ENCODE assay signal across 20 mouse cellular contexts in genomic region chr7:57471316-57471715, GRCm38 (mm10). TPM values are rescaled to one million over a fixed set of nuclear protein-coding genes. Genes with fewer than 3 reads are reported as not detected.
"Had no signal": no experiment of that assay in that cellular context is flagged by ENCODE, and none has a peak within 500 bp of the region (broad histone marks: within the 10 kb centered on the region; RNA-seq: fewer than 3 reads in every experiment).

No protein-coding gene starts in this region.

- H3K9ac ChIP-seq: neural tube, embryonic 13.5 days; neural tube, embryonic 15.5 days; stomach, embryonic 15.5 days had no signal

- H3K4me1 ChIP-seq: neural tube, embryonic 13.5 days; neural tube, embryonic 15.5 days; stomach, embryonic 15.5 days had no signal

- H3K4me3 ChIP-seq: neural tube, embryonic 13.5 days; neural tube, embryonic 15.5 days; stomach, embryonic 15.5 days had no signal

- H3K4me2 ChIP-seq: neural tube, embryonic 13.5 days; neural tube, embryonic 15.5 days; stomach, embryonic 15.5 days had no signal

- H3K27ac ChIP-seq: neural tube, embryonic 13.5 days; neural tube, embryonic 15.5 days; stomach, embryonic 15.5 days; stomach, postnatal 0 days had no signal

- H3K36me3 ChIP-seq: neural tube, embryonic 13.5 days; neural tube, embryonic 15.5 days; stomach, embryonic 15.5 days had no signal

- DNase-seq: retina, postnatal 1 day; right cerebral cortex, adult 18-20 months; right cerebral cortex, postnatal 14 days; right cerebral cortex, postnatal 25 days; right cerebral cortex, postnatal 4 days; spleen, adult 18-20 months; thymus, adult 18-20 months; thymus, adult 2 months; thymus, postnatal 14 days; thymus, postnatal 25 days; thymus, postnatal 36 days; thymus, postnatal 4 days had no signal

- H3K27me3 ChIP-seq: neural tube, embryonic 13.5 days; neural tube, embryonic 15.5 days; stomach, embryonic 15.5 days had no signal

- H3K9me3 ChIP-seq: neural tube, embryonic 13.5 days; neural tube, embryonic 15.5 days; stomach, embryonic 15.5 days had no signal

RNA-seq across cellular contexts. Expression of gene Gabra5, which starts 38.5 kb away (rescaled TPM):
- total RNA-seq: neutrophil, adult 5-6 weeks had no signal
- polyA plus RNA-seq: small intestine, adult 2 months; spleen, adult 2 months; urinary bladder, adult 2 months had no signal

RNA-seq across cellular contexts. Expression of gene Gabrb3, which starts 51.8 kb away (rescaled TPM):
- polyA plus RNA-seq: spleen, adult 2 months had no signal
